Mouse (Mus musculus) heart, embryonic 12.5 days (tissue): ENCODE data around the gene Eme2. TPM values are rescaled to one million over a fixed set of nuclear protein-coding genes. Genes with fewer than 3 reads are reported as not detected.

Source experiments
- ATAC-seq: fragments of 200-750 bp; cut with Nextera tagmentation; 2 replicates; pipeline ENCODE4 v1.8.0; 2017; ENCODE audit warnings: moderate TSS enrichment, moderate library complexity; ENCODE audit not compliant: insufficient number of reproducible peaks, low FRiP score
- H3K27ac ChIP-seq: fragments of 300-500 bp; sonication (generic); 2 replicates; pipeline ENCODE4 v1.5.1; 2016; ENCODE audit warnings: mild to moderate bottlenecking, moderate library complexity; ENCODE audit not compliant: poor library complexity, severe bottlenecking
- H3K27me3 ChIP-seq: fragments of 300-500 bp; sonication (generic); replicated peaks from 2 replicates; pipeline ENCODE4 v1.6.1; 2016; ENCODE audit warnings: mild to moderate bottlenecking, moderate library complexity
- H3K36me3 ChIP-seq: fragments of 300-500 bp; sonication (generic); 2 replicates; pipeline ENCODE4 v1.6.1; 2016; ENCODE audit warnings: mild to moderate bottlenecking, moderate library complexity
- H3K4me1 ChIP-seq: fragments of 300-500 bp; sonication (generic); replicated peaks from 2 replicates; pipeline ENCODE4 v1.6.1; 2016; ENCODE audit warnings: mild to moderate bottlenecking
- H3K4me2 ChIP-seq: fragments of 300-500 bp; sonication (generic); 2 replicates; pipeline ENCODE4 v1.6.1; 2016; ENCODE audit warnings: mild to moderate bottlenecking, moderate library complexity
- H3K4me3 ChIP-seq: fragments of 300-500 bp; sonication (generic); 2 replicates; pipeline ENCODE4 v1.5.1; 2016; ENCODE audit warnings: mild to moderate bottlenecking
- H3K9ac ChIP-seq: fragments of 300-500 bp; sonication (generic); 2 replicates; pipeline ENCODE4 v1.6.1; 2016; ENCODE audit warnings: mild to moderate bottlenecking, moderate library complexity
- H3K9me3 ChIP-seq: fragments of 300-500 bp; sonication (generic); replicated peaks from 2 replicates; pipeline ENCODE4 v1.6.1; 2016; ENCODE audit warnings: mild to moderate bottlenecking, moderate library complexity
- WGBS: fragments of 180-500 bp; shearing (Covaris S2); methylation state at CpG from one replicate; pipeline ENCODE4 v1.1.7; 2016; 5-methylcytosine and 5-hydroxymethylcytosine counted together
- polyA plus RNA-seq: library from polyadenylated mRNA; unstranded; fragments of >200 nt; fragmentation: Nextera tagmentation; extraction: Ambion mirVana; gene quantifications from 2 replicates; pipeline ENCODE4 v1.2.1, GENCODE M21; 2016

Eme2 gene
- polyA plus RNA-seq, 1 experiment from 2014 or later: 25.4 TPM

DNA sequence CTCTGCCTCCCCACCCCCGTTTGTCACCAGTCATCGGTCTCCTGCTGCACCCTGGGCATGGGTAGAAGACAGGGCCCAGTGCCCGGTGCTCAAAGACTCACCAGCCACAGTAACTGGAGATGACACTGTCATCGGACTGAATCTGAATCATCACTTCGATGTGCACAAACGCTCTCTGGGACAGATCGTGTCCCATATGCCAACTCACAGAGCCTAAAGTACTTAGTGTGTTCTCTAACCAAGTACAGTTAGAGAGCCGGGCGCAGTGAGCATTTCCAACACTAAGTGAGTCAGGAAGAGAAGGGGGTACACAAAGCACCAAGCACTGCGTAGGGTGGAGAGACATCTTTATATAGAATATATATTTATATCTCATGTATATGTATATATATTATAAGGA, 27.0 kb downstream of the Eme2 start:
- H3K4me1 ChIP-seq: no peaks in the 10 kb centered on the region
- H3K9ac ChIP-seq: no peak overlapping the region
- WGBS: 88% methylated on average over 10 of the region's 10 CpGs
- H3K4me3 ChIP-seq: no peak overlapping the region
- H3K27ac ChIP-seq: no peak overlapping the region
- H3K4me2 ChIP-seq: no peak overlapping the region
- H3K27me3 ChIP-seq: no peaks in the 10 kb centered on the region
- H3K36me3 ChIP-seq: peaks cover 10% of the 10 kb centered on the region; the same call in 1 of the 2 replicates
- H3K9me3 ChIP-seq: no peaks in the 10 kb centered on the region
- ATAC-seq: no peak

- ATAC-seq: no peak
- H3K27me3 ChIP-seq: no peaks in the 10 kb centered on the region
- H3K4me1 ChIP-seq: no peaks in the 10 kb centered on the region
These were observed 29.1 kb downstream of the Eme2 start, which contains the start of gene Igfals for GRCm38 (mm10) chr17:24865776-24866175. Gene Igfals, plus strand, starts transcription at chr17:24865997.

DNA sequence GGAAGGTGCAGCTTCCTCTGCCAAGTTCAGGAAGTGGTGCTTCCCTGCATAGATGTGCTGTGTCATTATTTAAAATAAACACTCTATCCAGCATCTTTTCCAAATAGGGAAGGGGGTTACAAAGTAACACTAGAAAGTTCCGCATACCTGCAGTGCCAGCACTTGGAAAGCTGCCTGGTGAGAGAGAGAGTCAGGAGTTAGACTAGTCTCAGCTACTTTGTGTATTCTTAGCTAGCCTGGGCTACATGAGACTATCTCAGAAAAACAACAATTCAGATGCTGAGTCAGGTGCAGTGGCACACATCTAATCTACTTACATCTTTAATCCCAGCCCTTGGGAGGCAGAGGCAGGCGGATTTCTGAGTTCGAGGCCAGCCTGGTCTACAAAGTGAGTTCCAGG, 33.1 kb downstream of the Eme2 start:
- H3K27me3 ChIP-seq: no peaks in the 10 kb centered on the region
- WGBS: 88% methylated on average over 3 of the region's 3 CpGs
- peaks cover 52% of the 10 kb centered on the region for H3K36me3 ChIP-seq

More at GRCm38 (mm10) chr17:24865776-24866175, 29.1 kb downstream of the Eme2 start, which contains the start of gene Igfals:
- H3K4me3 ChIP-seq: no peak within 1 kb of the TSS
- H3K27ac ChIP-seq: no peak within 1 kb of the TSS
- no peak within 1 kb of the TSS for H3K9ac ChIP-seq
- H3K36me3 ChIP-seq: peaks cover 29% of the 10 kb centered on the region
- WGBS: 87% methylated on average over 8 of the region's 8 CpGs
- H3K9me3 ChIP-seq: no peaks in the 10 kb centered on the region
- no peak within 1 kb of the TSS for H3K4me2 ChIP-seq

GRCm38 (mm10) chr17:24860076-24860475, 34.8 kb downstream of the Eme2 start:
- Histone ChIP-seq H3K4me2 (no peak overlapping the region), H3K27me3 (no peaks in the 10 kb centered on the region), H3K9me3 (no peaks in the 10 kb centered on the region), H3K9ac (no peak overlapping the region), H3K4me3 (no peak overlapping the region), H3K4me1 (no peaks in the 10 kb centered on the region), H3K36me3 (peaks cover 64% of the 10 kb centered on the region), H3K27ac (no peak overlapping the region)
- ATAC-seq: no peak
- 84% methylated on average over 8 of the region's 8 CpGs for WGBS

More for the DNA sequence above, 33.1 kb downstream of the Eme2 start:
- Histone ChIP-seq H3K9me3 (no peaks in the 10 kb centered on the region), H3K4me3 (no peak overlapping the region), H3K4me2 (no peak overlapping the region), H3K9ac (no peak overlapping the region), H3K27ac (no peak overlapping the region), H3K4me1 (no peaks in the 10 kb centered on the region)
- ATAC-seq: no peak

DNA sequence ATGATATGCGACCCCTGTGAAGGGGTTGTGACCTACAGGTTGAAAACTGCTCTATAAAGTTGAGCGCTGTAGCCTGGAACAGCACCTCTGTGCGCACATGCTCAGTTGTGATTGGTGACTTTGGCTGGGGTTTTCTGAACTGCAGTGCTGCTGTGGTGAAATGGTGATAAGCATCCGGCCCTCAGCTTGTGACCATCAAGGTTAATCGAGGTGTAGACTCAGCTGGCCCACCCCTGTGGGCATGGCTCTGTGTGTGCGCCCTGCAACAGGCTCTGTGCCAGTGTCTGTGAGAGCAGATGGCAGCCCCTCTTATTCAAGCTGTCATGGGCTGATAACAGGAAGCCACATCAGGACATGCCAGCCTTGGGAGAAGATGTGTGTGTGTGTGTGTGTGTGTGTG, 35.9 kb downstream of the Eme2 start:
- Histone ChIP-seq H3K9me3 (no peaks in the 10 kb centered on the region), H3K4me3 (no peak overlapping the region), H3K9ac (no peak overlapping the region), H3K27me3 (no peaks in the 10 kb centered on the region), H3K4me2 (no peak overlapping the region), H3K36me3 (peaks cover 62% of the 10 kb centered on the region), H3K4me1 (no peaks in the 10 kb centered on the region), H3K27ac (no peak overlapping the region)
- ATAC-seq: no peak
- WGBS: 82% methylated on average over 6 of the region's 6 CpGs

- Histone ChIP-seq H3K4me3 (no peak overlapping the region), H3K4me2 (no peak overlapping the region), H3K27me3 (no peaks in the 10 kb centered on the region), H3K9me3 (no peaks in the 10 kb centered on the region), H3K4me1 (no peaks in the 10 kb centered on the region), H3K36me3 (peaks cover 64% of the 10 kb centered on the region), H3K9ac (no peak overlapping the region), H3K27ac (no peak overlapping the region)
- 79% methylated on average over 8 of the region's 8 CpGs for WGBS
- no peak for ATAC-seq
These were observed 36.9 kb downstream of the Eme2 start for GRCm38 (mm10) chr17:24857831-24858470.

DNA sequence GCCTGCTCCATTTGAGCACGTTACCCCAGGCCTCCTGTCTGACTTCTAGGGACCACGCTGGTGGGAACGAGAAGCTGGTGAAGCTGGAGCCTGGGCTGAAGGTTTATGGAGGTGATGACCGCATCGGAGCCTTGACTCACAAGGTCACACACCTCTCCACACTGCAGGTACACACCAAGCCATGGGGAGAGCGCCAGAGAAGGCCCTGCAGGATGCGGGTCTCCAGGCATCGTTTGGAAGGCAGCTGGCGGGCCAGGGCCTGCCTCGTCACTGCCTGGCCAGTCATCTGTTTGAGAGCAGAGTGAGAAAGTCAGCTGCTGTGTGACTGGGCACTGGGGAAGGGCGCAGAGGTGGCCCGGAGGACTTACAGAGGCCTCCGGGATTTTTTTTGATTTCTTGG, 38.3 kb downstream of the Eme2 start:
- no peak overlapping the region for H3K4me3 ChIP-seq
- no peak for ATAC-seq
- H3K9ac ChIP-seq: no peak overlapping the region
- H3K27me3 ChIP-seq: peaks cover 3% of the 10 kb centered on the region; the same call in 1 of the 2 replicates
- H3K9me3 ChIP-seq: no peaks in the 10 kb centered on the region
- H3K27ac ChIP-seq: no peak overlapping the region
- H3K4me2 ChIP-seq: no peak overlapping the region
- 88% methylated on average over 13 of the region's 13 CpGs for WGBS
- H3K36me3 ChIP-seq: peaks cover 55% of the 10 kb centered on the region
- H3K4me1 ChIP-seq: peaks cover 2% of the 10 kb centered on the region; the same call in 1 of the 2 replicates

GRCm38 (mm10) chr17:24855838-24856464, 38.9 kb downstream of the Eme2 start:
- Histone ChIP-seq H3K27ac (no peak overlapping the region), H3K4me2 (no peak overlapping the region), H3K36me3 (peaks cover 49% of the 10 kb centered on the region), H3K9me3 (no peaks in the 10 kb centered on the region), H3K4me1 (peaks cover 9% of the 10 kb centered on the region), H3K9ac (no peak overlapping the region), H3K27me3 (peaks cover 9% of the 10 kb centered on the region; the same call in 1 of the 2 replicates), H3K4me3 (no peak overlapping the region)
- 64% methylated on average over 3 of the region's 3 CpGs for WGBS
- ATAC-seq: no peak

- 79% methylated on average over 10 of the region's 10 CpGs for WGBS
These were observed 43.3 kb downstream of the Eme2 start for GRCm38 (mm10) chr17:24851381-24852125.

DNA sequence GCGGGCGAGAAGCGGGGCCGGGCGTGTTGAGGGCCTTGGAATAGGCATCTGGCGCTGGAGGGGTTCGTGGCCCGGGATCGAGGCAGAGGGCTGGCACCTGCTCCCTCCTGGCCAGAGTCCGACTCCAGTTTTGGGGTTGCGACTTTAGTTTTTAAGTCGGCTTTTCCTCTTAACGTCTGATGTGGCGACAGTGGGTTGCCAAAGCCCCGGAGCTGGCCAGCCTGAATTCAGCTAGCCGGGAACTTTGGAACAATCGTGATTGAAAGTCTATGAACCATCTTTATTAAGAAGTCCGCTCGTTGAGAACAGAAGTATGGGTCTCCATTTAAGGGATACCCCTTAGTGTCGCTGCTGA, 44.1 kb downstream of the Eme2 start:
- no peaks in the 10 kb centered on the region for H3K9me3 ChIP-seq
- peaks cover 9% of the 10 kb centered on the region; the same call in 1 of the 2 replicates for H3K27me3 ChIP-seq
- H3K4me1 ChIP-seq: peaks cover 15% of the 10 kb centered on the region
- WGBS: 3% methylated on average over 20 of the region's 20 CpGs
- no peak for ATAC-seq
- peak overlapping the region; percentile 91 for H3K9ac ChIP-seq
- H3K4me2 ChIP-seq: peak overlapping the region; percentile 94
- H3K27ac ChIP-seq: peak overlapping the region; percentile 32; the same call in 1 of the 2 replicates
- H3K36me3 ChIP-seq: peaks cover 14% of the 10 kb centered on the region
- peak overlapping the region; percentile 81 for H3K4me3 ChIP-seq

More at GRCm38 (mm10) chr17:24851381-24852125, 43.3 kb downstream of the Eme2 start:
- Histone ChIP-seq H3K27ac (no peak overlapping the region), H3K9me3 (no peaks in the 10 kb centered on the region), H3K4me1 (peaks cover 15% of the 10 kb centered on the region), H3K4me2 (peak overlapping the region; percentile 94), H3K36me3 (peaks cover 22% of the 10 kb centered on the region), H3K9ac (peak overlapping the region; percentile 91; the same call in 1 of the 2 replicates), H3K27me3 (peaks cover 9% of the 10 kb centered on the region; the same call in 1 of the 2 replicates), H3K4me3 (peak overlapping the region; percentile 81)
- no peak for ATAC-seq
